Mouse (Mus musculus) liver, postnatal 0 days (tissue): ENCODE data around the gene Eloa.

ENCODE experiments used
- CTCF ChIP-seq: sonication (generic); IDR thresholded peaks from 2 replicates; pipeline ENCODE4 v1.5.1; 2016; ENCODE audit warnings: antibody characterized with exemption, low read depth
- EP300 ChIP-seq: IDR thresholded peaks from 2 replicates; pipeline ENCODE4 v1.6.1; 2016; ENCODE audit warnings: antibody characterized with exemption, low read depth, mild to moderate bottlenecking

DNA sequence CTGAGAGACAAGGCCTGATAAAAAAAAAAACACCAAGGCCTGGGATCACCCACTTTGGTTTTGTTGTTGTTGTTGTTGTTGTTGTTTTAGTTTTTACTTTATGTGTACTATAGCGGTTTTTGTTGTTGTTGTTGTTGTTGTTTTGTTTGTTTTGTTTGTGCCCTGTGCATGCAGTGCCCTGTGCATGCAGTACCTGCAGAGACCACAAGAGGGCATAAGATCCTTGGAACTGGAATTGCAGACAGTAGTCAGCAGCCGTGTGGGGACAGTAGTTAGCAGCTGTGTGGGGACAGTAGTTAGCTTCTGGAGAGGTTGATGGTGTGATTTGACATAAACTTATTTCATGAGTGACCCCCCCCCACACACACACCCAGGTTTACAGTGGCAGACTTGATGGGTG is 67.3 kb downstream of the Eloa start:
- TF ChIP-seq CTCF (peak; percentile 98), EP300 (no peak)
